Mouse (Mus musculus): ENCODE results near the gene Efcab5.

GRCm38 (mm10) chr11:77231514-77231913 lies 42.7 kb upstream of the Efcab5 start:
- TF ChIP-seq CTCF (conservative IDR thresholded peaks at IDR 0.05; ENCODE audit: low read length), result no peak
- no peak for TF ChIP-seq NANOG (IDR thresholded peaks at IDR 0.05; ENCODE audit: borderline replicate concordance, low read length)
